Mouse (Mus musculus): ENCODE results near the gene Slc16a10. TPM values are rescaled to one million over a fixed set of nuclear protein-coding genes. Genes with fewer than 3 reads are reported as not detected.

Slc16a10 gene
- polyA plus RNA-seq, 1 experiment from 2014 or later: 14.8 TPM

DNA sequence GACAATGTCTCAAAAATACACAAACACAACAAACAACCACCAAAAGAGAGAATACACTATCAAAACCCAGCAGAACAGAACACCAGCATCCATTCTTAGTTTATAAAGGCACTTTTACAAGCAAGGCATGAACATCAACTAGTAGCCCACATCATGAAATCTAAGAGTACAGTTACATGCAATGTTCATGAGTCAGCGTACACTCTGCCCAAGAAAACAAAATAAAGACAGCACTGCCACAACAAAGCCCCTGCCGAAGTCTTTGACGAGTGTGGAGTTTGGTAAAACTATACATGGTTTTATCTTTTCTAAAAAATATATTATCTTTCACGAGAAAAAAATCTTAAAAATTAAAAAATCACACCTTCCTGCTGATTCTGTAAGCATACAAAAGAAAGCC, 58.5 kb downstream of the Slc16a10 start:
- no peak overlapping the region for H3K9ac ChIP-seq
- 74% methylated on average over 4 of the region's 4 CpGs for WGBS
- no peak overlapping the region for H3K4me2 ChIP-seq
- no peak overlapping the region for H3K27ac ChIP-seq
- no peaks in the 10 kb centered on the region for H3K36me3 ChIP-seq
- ATAC-seq (replicated peaks; ENCODE audit: insufficient number of reproducible peaks, insufficient read depth, low FRiP score, low read depth): no peak
- peaks cover 19% of the 10 kb centered on the region for H3K4me1 ChIP-seq (replicated peaks)
- H3K9me3 ChIP-seq (replicated peaks): no peaks in the 10 kb centered on the region
- H3K27me3 ChIP-seq: no peaks in the 10 kb centered on the region
- no peak overlapping the region for H3K4me3 ChIP-seq

DNA sequence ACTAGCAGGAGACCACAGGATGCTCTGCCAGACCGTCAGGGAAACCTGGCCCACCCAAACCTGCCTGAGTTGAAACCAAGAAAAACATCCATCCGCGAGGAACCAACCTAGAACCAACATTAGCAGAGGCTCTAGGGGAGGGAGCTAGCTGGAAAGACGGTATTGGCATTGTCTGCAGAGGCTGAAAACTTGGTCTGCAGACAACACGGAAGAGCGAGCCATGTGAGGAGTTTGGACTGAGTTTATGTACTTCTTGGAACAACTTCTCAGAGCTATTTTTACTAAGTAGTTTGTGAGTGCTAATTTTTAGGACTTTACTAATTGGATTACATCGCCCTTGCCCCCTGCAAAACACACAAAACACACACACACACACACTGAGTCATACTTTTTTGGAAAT, 59.4 kb downstream of the Slc16a10 start:
- H3K4me1 ChIP-seq (replicated peaks): peaks cover 20% of the 10 kb centered on the region
- no peak for ATAC-seq (replicated peaks; ENCODE audit: insufficient number of reproducible peaks, insufficient read depth, low FRiP score, low read depth)
- no peak overlapping the region for H3K9ac ChIP-seq
- WGBS: 89% methylated on average over 7 of the region's 7 CpGs
- no peaks in the 10 kb centered on the region for H3K9me3 ChIP-seq (replicated peaks)
- no peak overlapping the region for H3K4me3 ChIP-seq
- H3K4me2 ChIP-seq: no peak overlapping the region
- no peaks in the 10 kb centered on the region for H3K27me3 ChIP-seq
- no peaks in the 10 kb centered on the region for H3K36me3 ChIP-seq
- H3K27ac ChIP-seq: no peak overlapping the region

DNA sequence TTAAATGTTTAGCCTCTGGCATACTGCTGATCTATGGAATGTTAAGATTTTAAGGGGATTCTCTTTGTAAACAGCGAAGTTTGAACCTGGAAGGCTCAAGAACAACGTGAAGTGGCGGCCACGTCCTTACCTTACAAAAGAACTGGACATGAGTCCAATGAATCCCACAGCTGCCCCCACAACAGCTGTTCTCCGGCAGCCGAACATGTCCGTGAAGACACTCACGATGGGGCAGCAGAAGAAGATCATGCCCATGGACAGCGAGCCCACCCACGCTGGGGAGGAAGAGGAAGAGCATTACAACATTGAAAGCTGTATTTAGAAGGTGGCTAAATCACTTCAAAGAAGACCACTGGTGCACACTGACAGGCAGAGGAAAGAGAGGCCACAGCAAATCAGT, 61.5 kb downstream of the Slc16a10 start:
- Histone ChIP-seq H3K36me3 (no peaks in the 10 kb centered on the region), H3K4me3 (no peak overlapping the region), H3K9ac (no peak overlapping the region), H3K4me1 (replicated peaks) (peaks cover 19% of the 10 kb centered on the region), H3K4me2 (no peak overlapping the region), H3K27ac (no peak overlapping the region), H3K9me3 (replicated peaks) (no peaks in the 10 kb centered on the region), H3K27me3 (no peaks in the 10 kb centered on the region)
- ATAC-seq (replicated peaks; ENCODE audit: insufficient number of reproducible peaks, insufficient read depth, low FRiP score, low read depth): no peak
- WGBS: 75% methylated on average over 10 of the region's 10 CpGs

DNA sequence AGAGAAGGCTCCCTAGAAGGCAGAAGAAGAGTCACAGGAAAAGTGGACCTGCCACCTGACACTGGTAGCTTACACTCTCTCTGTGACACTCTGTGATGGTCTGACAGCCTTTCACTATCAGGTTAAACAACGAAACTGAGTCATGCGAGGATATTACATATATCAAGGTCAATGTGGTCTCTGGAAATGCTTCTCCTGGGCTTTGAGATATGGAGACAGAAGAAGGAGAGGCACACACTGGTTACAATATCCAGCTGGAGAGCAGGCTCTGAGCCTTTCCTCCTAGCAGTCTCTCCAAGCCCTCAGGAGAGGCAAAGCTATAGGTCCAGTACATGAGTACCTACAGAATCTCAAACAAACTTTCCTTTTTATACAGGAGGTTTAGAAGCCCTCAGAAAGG, 62.8 kb downstream of the Slc16a10 start:
- Histone ChIP-seq H3K4me2 (no peak overlapping the region), H3K27ac (no peak overlapping the region), H3K9me3 (replicated peaks) (no peaks in the 10 kb centered on the region), H3K27me3 (no peaks in the 10 kb centered on the region), H3K36me3 (no peaks in the 10 kb centered on the region), H3K9ac (no peak overlapping the region), H3K4me3 (no peak overlapping the region), H3K4me1 (replicated peaks) (peaks cover 11% of the 10 kb centered on the region)
- WGBS: 46% methylated on average over 2 of the region's 2 CpGs
- ATAC-seq (replicated peaks; ENCODE audit: insufficient number of reproducible peaks, insufficient read depth, low FRiP score, low read depth): no peak

DNA sequence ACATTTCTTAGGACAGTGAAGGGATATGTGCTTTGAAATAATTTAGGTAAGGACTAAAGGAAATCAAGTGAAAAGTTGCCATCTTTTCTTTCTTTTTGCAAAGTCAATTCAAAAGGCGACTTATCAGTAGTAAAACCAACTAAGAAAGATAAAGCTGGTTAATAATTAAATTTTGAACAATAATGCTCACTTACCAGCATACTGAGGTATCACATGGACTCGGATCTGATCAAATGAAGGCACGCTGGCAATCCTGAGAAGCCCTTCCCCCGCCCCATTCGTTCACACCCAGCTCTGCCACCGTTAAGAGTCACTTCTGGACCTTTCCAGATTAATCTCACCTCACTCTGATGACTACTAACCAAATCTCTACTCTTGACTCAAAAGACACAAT, 64.1 kb downstream of the Slc16a10 start:
- H3K4me1 ChIP-seq (replicated peaks): peaks cover 8% of the 10 kb centered on the region
- H3K4me2 ChIP-seq: no peak overlapping the region
- 64% methylated on average over 6 of the region's 6 CpGs for WGBS
- no peaks in the 10 kb centered on the region for H3K9me3 ChIP-seq (replicated peaks)
- H3K4me3 ChIP-seq: no peak overlapping the region
- no peak overlapping the region for H3K27ac ChIP-seq
- H3K9ac ChIP-seq: no peak overlapping the region
- no peak for ATAC-seq (replicated peaks; ENCODE audit: insufficient number of reproducible peaks, insufficient read depth, low FRiP score, low read depth)
- H3K27me3 ChIP-seq: no peaks in the 10 kb centered on the region
- H3K36me3 ChIP-seq: no peaks in the 10 kb centered on the region

DNA sequence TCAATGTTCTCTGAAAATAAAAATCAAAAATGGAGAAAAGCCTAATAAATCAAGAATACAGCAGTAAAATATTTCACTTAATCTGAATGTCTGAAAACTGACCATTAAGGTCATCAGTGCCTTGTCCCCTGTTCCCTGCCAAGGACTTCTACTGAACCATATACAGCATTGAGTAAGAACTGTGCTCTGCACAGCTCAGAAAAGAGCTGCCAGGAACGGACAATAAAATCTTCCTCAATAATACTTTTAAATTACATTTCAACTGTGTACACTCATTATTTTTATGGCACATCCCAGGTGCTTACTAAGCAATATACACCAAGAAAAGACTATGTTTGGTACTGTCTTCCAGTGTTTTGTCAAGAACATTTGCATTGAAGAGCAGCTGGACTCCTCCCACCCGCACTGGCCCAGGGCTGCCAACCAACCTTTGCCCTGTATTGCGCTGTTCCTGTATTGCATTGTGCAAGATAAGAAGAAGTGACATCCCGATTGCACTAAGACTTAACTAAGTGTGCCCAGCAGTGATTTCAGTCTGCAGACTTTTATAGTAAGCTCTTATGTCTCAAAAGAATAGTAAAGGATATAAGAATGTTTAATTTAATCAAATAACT, 64.6 kb downstream of the Slc16a10 start:
- Histone ChIP-seq H3K9ac (no peak overlapping the region), H3K4me2 (no peak overlapping the region), H3K4me1 (replicated peaks) (peaks cover 8% of the 10 kb centered on the region), H3K27me3 (no peaks in the 10 kb centered on the region), H3K9me3 (replicated peaks) (no peaks in the 10 kb centered on the region), H3K4me3 (no peak overlapping the region), H3K27ac (no peak overlapping the region), H3K36me3 (no peaks in the 10 kb centered on the region)
- 68% methylated on average over 4 of the region's 4 CpGs for WGBS
- no peak for ATAC-seq (replicated peaks; ENCODE audit: insufficient number of reproducible peaks, insufficient read depth, low FRiP score, low read depth)

DNA sequence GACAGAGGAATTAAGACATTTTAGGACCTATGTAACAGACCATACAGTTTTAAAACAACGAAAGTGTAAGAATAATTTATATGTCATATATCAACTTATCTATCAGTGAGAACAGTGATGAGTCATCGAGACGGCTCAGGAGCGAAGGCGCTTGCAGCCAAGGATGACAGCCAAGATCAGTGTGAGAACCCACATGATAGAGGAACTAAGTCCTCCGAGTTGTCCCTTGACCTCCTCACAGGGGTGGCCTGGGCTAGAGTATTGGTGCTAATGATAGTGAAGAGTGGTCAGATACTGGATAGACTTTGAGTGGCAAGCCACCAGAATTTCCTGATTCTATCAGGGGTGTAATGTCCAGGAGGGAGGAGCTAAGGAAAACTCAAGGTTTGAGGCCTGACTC, 68.5 kb downstream of the Slc16a10 start:
- no peaks in the 10 kb centered on the region for H3K9me3 ChIP-seq (replicated peaks)
- ATAC-seq (replicated peaks; ENCODE audit: insufficient number of reproducible peaks, insufficient read depth, low FRiP score, low read depth): no peak

DNA sequence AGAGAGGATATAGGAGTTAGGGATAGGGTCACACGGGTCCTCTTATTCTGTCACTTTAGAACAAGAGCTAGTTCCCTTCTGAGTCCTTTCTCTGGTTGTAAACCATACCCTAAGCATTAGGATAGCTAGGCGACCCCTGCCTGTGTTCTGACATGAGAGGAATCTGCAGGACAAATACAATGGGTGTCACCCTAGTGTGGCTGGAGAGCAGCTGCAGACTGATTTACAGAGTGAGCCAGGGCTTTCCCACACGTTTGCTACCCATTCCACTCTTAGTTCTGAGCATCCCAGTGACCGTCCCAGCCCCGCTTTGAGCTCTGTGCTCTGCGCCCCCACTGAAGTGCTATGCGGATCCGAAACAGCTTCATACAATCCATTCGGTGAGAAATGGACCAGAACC, 71.4 kb downstream of the Slc16a10 start:
- no peak for ATAC-seq (replicated peaks; ENCODE audit: insufficient number of reproducible peaks, insufficient read depth, low FRiP score, low read depth)
- H3K27me3 ChIP-seq: no peaks in the 10 kb centered on the region
- H3K36me3 ChIP-seq: no peaks in the 10 kb centered on the region
- WGBS: 79% methylated on average over 9 of the region's 9 CpGs
- no peak overlapping the region for H3K4me3 ChIP-seq
- peaks cover 20% of the 10 kb centered on the region for H3K4me1 ChIP-seq (replicated peaks)
- H3K27ac ChIP-seq: no peak overlapping the region
- no peak overlapping the region for H3K4me2 ChIP-seq
- H3K9me3 ChIP-seq (replicated peaks): no peaks in the 10 kb centered on the region
- no peak overlapping the region for H3K9ac ChIP-seq

More for the DNA sequence above, 68.5 kb downstream of the Slc16a10 start:
- Histone ChIP-seq H3K27ac (no peak overlapping the region), H3K4me2 (no peak overlapping the region), H3K36me3 (no peaks in the 10 kb centered on the region), H3K9ac (no peak overlapping the region), H3K4me3 (no peak overlapping the region), H3K27me3 (no peaks in the 10 kb centered on the region), H3K4me1 (replicated peaks) (peaks cover 22% of the 10 kb centered on the region)
- 69% methylated on average over 6 of the region's 6 CpGs for WGBS

DNA sequence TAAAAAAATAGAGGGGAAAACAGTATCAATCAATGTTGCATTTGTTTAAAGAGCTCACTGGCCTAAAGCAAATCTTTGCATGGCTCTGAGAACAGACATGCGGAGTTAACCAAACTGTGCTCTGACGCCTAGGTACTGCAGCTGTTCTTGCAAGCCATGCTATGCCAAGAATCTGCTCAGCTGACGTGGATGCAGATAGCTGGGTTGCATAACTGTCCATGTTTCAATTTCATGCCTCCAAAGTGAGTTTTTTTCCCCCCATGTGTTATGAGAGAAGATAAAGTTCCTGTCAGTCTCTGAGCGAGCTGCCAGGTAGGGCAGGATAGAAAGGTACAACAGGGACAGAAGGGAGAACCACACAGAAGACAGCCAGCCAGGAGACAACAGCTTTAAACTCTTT, 72.8 kb downstream of the Slc16a10 start:
- Histone ChIP-seq H3K9ac (no peak overlapping the region), H3K27ac (peak overlapping the region; percentile 60)

DNA sequence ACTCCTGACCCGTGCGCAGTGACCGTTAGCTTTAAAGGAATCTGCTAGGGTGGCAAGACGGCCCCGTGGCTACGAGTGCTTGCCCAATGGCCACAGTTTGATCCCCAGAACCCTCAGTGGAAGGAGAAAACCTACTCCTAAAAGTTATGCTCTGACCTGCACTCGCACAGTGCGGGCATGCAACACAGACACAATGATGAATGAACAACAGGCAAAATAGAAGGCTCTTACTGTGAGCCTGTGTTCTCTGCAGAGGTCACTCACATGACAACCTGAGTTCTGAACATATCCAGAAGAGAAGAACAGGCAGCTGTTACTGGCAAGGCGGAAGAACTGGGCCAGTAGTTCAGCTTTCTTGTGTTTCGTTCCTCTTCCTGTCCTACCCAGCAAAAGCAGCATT, 73.5 kb downstream of the Slc16a10 start:
- H3K27me3 ChIP-seq: no peaks in the 10 kb centered on the region
- no peaks in the 10 kb centered on the region for H3K36me3 ChIP-seq
- no peak overlapping the region for H3K4me2 ChIP-seq
- no peaks in the 10 kb centered on the region for H3K9me3 ChIP-seq (replicated peaks)
- peaks cover 20% of the 10 kb centered on the region for H3K4me1 ChIP-seq (replicated peaks)
- H3K4me3 ChIP-seq: no peak overlapping the region
- H3K27ac ChIP-seq: peak overlapping the region; percentile 60
- no peak overlapping the region for H3K9ac ChIP-seq
- ATAC-seq (replicated peaks; ENCODE audit: insufficient number of reproducible peaks, insufficient read depth, low FRiP score, low read depth): no peak
- WGBS: 66% methylated on average over 10 of the region's 10 CpGs

More for the DNA sequence above, 72.8 kb downstream of the Slc16a10 start:
- 0 out of 2 replicates have a peak, but pooled peaks have one; percentile 62 for ATAC-seq (replicated peaks; ENCODE audit: insufficient number of reproducible peaks, insufficient read depth, low FRiP score, low read depth)
- Histone ChIP-seq H3K4me3 (no peak overlapping the region), H3K9me3 (replicated peaks) (no peaks in the 10 kb centered on the region), H3K36me3 (no peaks in the 10 kb centered on the region), H3K4me1 (replicated peaks) (peaks cover 20% of the 10 kb centered on the region), H3K4me2 (peak overlapping the region; percentile 22; the same call in 1 of the 2 replicates), H3K27me3 (no peaks in the 10 kb centered on the region)
- 17% methylated on average over 4 of the region's 4 CpGs for WGBS

DNA sequence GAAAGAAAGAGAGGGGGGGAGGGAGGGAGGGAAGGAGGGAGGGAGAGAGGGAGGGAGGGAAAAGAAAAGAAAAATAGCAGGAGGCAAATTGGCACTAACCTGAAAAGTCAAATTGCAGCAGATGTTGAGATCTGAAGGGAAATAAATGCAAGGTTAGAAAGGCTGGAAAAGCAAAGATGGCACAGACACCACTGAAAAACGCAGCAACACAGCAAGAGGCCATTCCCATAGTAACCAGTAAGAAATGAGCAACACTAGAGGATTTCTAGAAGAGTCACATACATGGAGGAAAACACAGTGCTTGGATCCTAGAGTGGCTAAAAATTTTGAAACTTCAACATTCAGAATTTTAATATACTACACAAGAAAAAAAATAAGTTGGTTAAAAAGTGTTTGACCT, 74.5 kb downstream of the Slc16a10 start:
- 66% methylated on average over 1 of the region's 1 CpGs for WGBS
- Histone ChIP-seq H3K9ac (no peak overlapping the region), H3K9me3 (replicated peaks) (no peaks in the 10 kb centered on the region), H3K4me1 (replicated peaks) (peaks cover 20% of the 10 kb centered on the region), H3K4me2 (no peak overlapping the region), H3K27me3 (no peaks in the 10 kb centered on the region), H3K36me3 (no peaks in the 10 kb centered on the region), H3K27ac (no peak overlapping the region), H3K4me3 (no peak overlapping the region)
- no peak for ATAC-seq (replicated peaks; ENCODE audit: insufficient number of reproducible peaks, insufficient read depth, low FRiP score, low read depth)

DNA sequence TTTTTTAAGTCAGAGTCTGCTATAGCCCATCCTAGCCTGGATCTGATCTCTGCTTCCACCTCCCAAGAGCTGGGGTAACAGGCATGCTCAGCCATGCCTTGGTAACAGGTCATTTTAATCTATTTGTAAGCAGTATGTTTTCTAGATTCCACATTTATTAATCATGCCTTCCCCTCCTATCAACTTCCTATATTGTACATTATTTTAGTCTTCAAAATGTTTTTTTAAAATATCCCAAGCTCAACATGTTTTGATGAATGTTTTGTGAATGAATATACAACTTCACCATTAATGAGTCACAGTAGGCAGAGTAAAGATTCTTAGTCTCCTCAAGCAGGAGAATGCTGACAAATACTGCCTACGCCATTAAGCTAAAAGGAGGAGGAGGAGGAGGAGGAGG, 75.0 kb downstream of the Slc16a10 start:
- Histone ChIP-seq H3K9me3 (replicated peaks) (no peaks in the 10 kb centered on the region), H3K9ac (no peak overlapping the region), H3K36me3 (no peaks in the 10 kb centered on the region), H3K4me3 (no peak overlapping the region), H3K27ac (no peak overlapping the region), H3K4me2 (no peak overlapping the region), H3K27me3 (no peaks in the 10 kb centered on the region), H3K4me1 (replicated peaks) (peaks cover 20% of the 10 kb centered on the region)
- WGBS: no CpG with 5 or more reads among the region's 1 CpGs
- no peak for ATAC-seq (replicated peaks; ENCODE audit: insufficient number of reproducible peaks, insufficient read depth, low FRiP score, low read depth)
